Mouse (Mus musculus): ENCODE results near the gene Otx2. TPM values are rescaled to one million over a fixed set of nuclear protein-coding genes. Genes with fewer than 3 reads are reported as not detected.

Gene Otx2
- total RNA-seq, 2 experiments from 2014 or later: 0.77 to 0.86 TPM

- no peak for TF ChIP-seq CTCF (IDR thresholded peaks at IDR 0.05)
- H3K4me3 ChIP-seq: no peak overlapping the region
- H3K27ac ChIP-seq: no peak overlapping the region
- DNase-seq (ENCODE audit: extremely low spot score in 1 of 2, low spot score in 2 of 2): no peak
- intact Hi-C loops (cut with DNase I): loop anchor here (5.0 to 10.0 kb wide), 2 partner anchors 317 to 400 kb away; partner anchors contain the start of genes Ap5m1 and Exoc5
Measured at GRCm38 (mm10) chr14:48667396-48667795, 6.2 kb downstream of the Otx2 start.

GRCm38 (mm10) chr14:48666771-48667170 is 6.8 kb downstream of the Otx2 start:
- H3K27ac ChIP-seq: no peak overlapping the region
- no peak overlapping the region for H3K4me3 ChIP-seq
- DNase-seq (ENCODE audit: extremely low spot score in 1 of 2, low spot score in 2 of 2): no peak
- no peak for TF ChIP-seq CTCF (IDR thresholded peaks at IDR 0.05)
- intact Hi-C loops (cut with DNase I): loop anchor here (5.0 to 10.0 kb wide), 2 partner anchors 318 to 401 kb away; partner anchors contain the start of genes Ap5m1 and Exoc5

- DNase-seq (ENCODE audit: extremely low spot score in 1 of 2, low spot score in 2 of 2): no peak
- no peak overlapping the region for H3K27ac ChIP-seq
- TF ChIP-seq CTCF (IDR thresholded peaks at IDR 0.05): no peak
- no peak overlapping the region for H3K4me3 ChIP-seq
- intact Hi-C loops (cut with DNase I): loop anchor here (5.0 to 10.0 kb wide), 2 partner anchors 319 to 401 kb away; partner anchors contain the start of genes Ap5m1 and Exoc5
Measured at GRCm38 (mm10) chr14:48665816-48666661, 7.6 kb downstream of the Otx2 start.

- intact Hi-C loops (cut with DNase I): loop anchor here (5.0 to 10.0 kb wide), 2 partner anchors 320 to 402 kb away; partner anchors contain the start of genes Ap5m1 and Exoc5
- no peak for TF ChIP-seq CTCF (IDR thresholded peaks at IDR 0.05)
- no peak overlapping the region for H3K4me3 ChIP-seq
- no peak for DNase-seq (ENCODE audit: extremely low spot score in 1 of 2, low spot score in 2 of 2)
- H3K27ac ChIP-seq: no peak overlapping the region
Measured at GRCm38 (mm10) chr14:48664841-48665815, 8.5 kb downstream of the Otx2 start.

GRCm38 (mm10) chr14:48664001-48664810 is 9.4 kb downstream of the Otx2 start:
- Histone ChIP-seq H3K4me3 (no peak overlapping the region), H3K27ac (no peak overlapping the region)
- no peak for DNase-seq (ENCODE audit: extremely low spot score in 1 of 2, low spot score in 2 of 2)
- intact Hi-C loops (cut with DNase I): loop anchor here (10.0 kb wide), 1 partner anchor 321 kb away; no protein-coding TSS in a partner anchor
- TF ChIP-seq CTCF (IDR thresholded peaks at IDR 0.05): no peak

- Histone ChIP-seq H3K27ac (no peak overlapping the region), H3K4me3 (no peak overlapping the region)
- no peak for DNase-seq (ENCODE audit: extremely low spot score in 1 of 2, low spot score in 2 of 2)
- intact Hi-C loops (cut with DNase I): loop anchor here (10.0 kb wide), 1 partner anchor 321 kb away; no protein-coding TSS in a partner anchor
- TF ChIP-seq CTCF (IDR thresholded peaks at IDR 0.05): no peak
Measured at GRCm38 (mm10) chr14:48663531-48663930, 10.1 kb downstream of the Otx2 start.

- H3K27ac ChIP-seq: no peak overlapping the region
- intact Hi-C loops (cut with DNase I): loop anchor here (10.0 kb wide), 1 partner anchor 322 kb away; no protein-coding TSS in a partner anchor
- no peak overlapping the region for H3K4me3 ChIP-seq
Measured at GRCm38 (mm10) chr14:48662568-48663236, 10.9 kb downstream of the Otx2 start.

GRCm38 (mm10) chr14:48661646-48662567 is 11.7 kb downstream of the Otx2 start:
- TF ChIP-seq CTCF (IDR thresholded peaks at IDR 0.05): no peak
- no peak for DNase-seq (ENCODE audit: extremely low spot score in 1 of 2, low spot score in 2 of 2)
- H3K4me3 ChIP-seq: no peak overlapping the region
- intact Hi-C loops (cut with DNase I): loop anchor here (10.0 kb wide), 1 partner anchor 323 kb away; no protein-coding TSS in a partner anchor
- no peak overlapping the region for H3K27ac ChIP-seq

More at GRCm38 (mm10) chr14:48662568-48663236, 10.9 kb downstream of the Otx2 start:
- no peak for TF ChIP-seq CTCF (IDR thresholded peaks at IDR 0.05)
- no peak for DNase-seq (ENCODE audit: extremely low spot score in 1 of 2, low spot score in 2 of 2)

GRCm38 (mm10) chr14:48661151-48661550 is 12.5 kb downstream of the Otx2 start:
- no peak for TF ChIP-seq CTCF (IDR thresholded peaks at IDR 0.05)
- Histone ChIP-seq H3K27ac (no peak overlapping the region), H3K4me3 (no peak overlapping the region)
- intact Hi-C loops (cut with DNase I): loop anchor here (10.0 kb wide), 1 partner anchor 324 kb away; no protein-coding TSS in a partner anchor
- DNase-seq (ENCODE audit: extremely low spot score in 1 of 2, low spot score in 2 of 2): no peak

All from left cerebral cortex, adult 2 months (tissue).